Mouse (Mus musculus) lung, adult 2 months (tissue): Measurements from ENCODE around the gene Raph1.

Experiments used
- CTCF ChIP-seq: fragments of 200-500 bp; IDR thresholded peaks from 2 replicates; pipeline ENCODE4 v1.5.1; 2011; ENCODE audit warnings: mild to moderate bottlenecking, low read length, control low read depth; ENCODE audit not compliant: insufficient read depth
- POLR2A ChIP-seq: fragments of 200-500 bp; IDR thresholded peaks from 2 replicates; pipeline ENCODE4 v1.6.1; 2011; ENCODE audit warnings: low read depth, mild to moderate bottlenecking, control low read depth, low read length, borderline replicate concordance; ENCODE audit errors: extremely low read depth

DNA sequence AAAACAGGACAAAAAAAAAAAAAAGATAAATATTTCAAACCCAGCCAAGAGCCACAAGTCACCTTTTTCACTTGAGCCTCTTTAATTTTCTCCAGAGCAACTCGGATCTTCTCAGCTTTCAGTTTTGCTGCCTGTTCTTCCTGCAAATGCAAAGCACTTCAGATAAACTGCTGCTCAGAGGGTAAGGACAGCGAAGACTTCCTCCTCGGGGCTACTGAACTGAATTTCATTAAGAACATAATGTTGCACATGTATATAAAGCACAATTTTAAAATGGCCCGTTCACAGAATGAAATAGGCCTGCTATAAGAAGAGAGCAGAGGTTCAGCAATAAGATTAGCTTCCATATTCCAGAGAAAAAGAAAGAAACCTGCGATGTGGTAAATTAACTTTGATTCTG lies 63.4 kb downstream of the Raph1 start:
- TF ChIP-seq CTCF (no peak), POLR2A (no peak)
